Mouse (Mus musculus) small intestine, adult 2 months (tissue): ENCODE results near the gene Hrk. TPM values are rescaled to one million over a fixed set of nuclear protein-coding genes. Genes with fewer than 3 reads are reported as not detected.
A peak's percentile ranks its signal among the peaks of the same experiment; 100 is the strongest.

ENCODE experiments used
- H3K27ac ChIP-seq: fragments of 200-500 bp; 2 replicates; pipeline ENCODE4 v1.5.1; 2012; ENCODE audit warnings: low read depth, low read length, control low read depth, inconsistent platforms; ENCODE audit not compliant: insufficient read depth
- H3K27me3 ChIP-seq: fragments of 200-500 bp; 2 replicates; pipeline ENCODE4 v1.6.1; 2012; ENCODE audit warnings: mild to moderate bottlenecking, moderate library complexity, low read length, inconsistent platforms; ENCODE audit not compliant: control insufficient read depth, insufficient read depth
- H3K36me3 ChIP-seq: fragments of 200-500 bp; 2 replicates; pipeline ENCODE4 v1.6.1; 2012; ENCODE audit warnings: mild to moderate bottlenecking, low read length, control low read depth, inconsistent platforms; ENCODE audit not compliant: control insufficient read depth, insufficient read depth
- H3K4me1 ChIP-seq: fragments of 200-500 bp; 2 replicates; pipeline ENCODE4 v1.6.1; 2012; ENCODE audit warnings: low read length, inconsistent platforms, mixed read lengths; ENCODE audit not compliant: control insufficient read depth, insufficient read depth, insufficient read length
- H3K4me3 ChIP-seq: fragments of 200-500 bp; 2 replicates; pipeline ENCODE4 v1.5.1; 2012; ENCODE audit warnings: low read depth, mild to moderate bottlenecking, control low read depth, inconsistent platforms, low read length, moderate library complexity
- CTCF ChIP-seq: fragments of 200-500 bp; IDR thresholded peaks from 2 replicates; pipeline ENCODE4 v1.5.1; 2012; ENCODE audit warnings: low read depth, mild to moderate bottlenecking, control low read depth, inconsistent platforms, low read length, moderate library complexity, mixed read lengths; ENCODE audit not compliant: insufficient replicate concordance, insufficient read length; ENCODE audit errors: extremely low read depth
- POLR2A ChIP-seq: fragments of 200-500 bp; IDR thresholded peaks from 2 replicates; pipeline ENCODE4 v1.6.1; 2012; ENCODE audit warnings: low read depth, mild to moderate bottlenecking, control low read depth, inconsistent platforms, low read length, moderate library complexity
- WGBS: fragments of 180-500 bp; shearing (Covaris S2); methylation state at CpG from one replicate; pipeline ENCODE4 v1.1.7; 2018; 5-methylcytosine and 5-hydroxymethylcytosine counted together
- polyA plus RNA-seq: library from polyadenylated mRNA; depleted of rRNA; stranded (reverse); fragments of >200 nt; gene quantifications from 2 replicates; pipeline ENCODE4 v1.2.3, GENCODE M21; 2012

Gene Hrk
- polyA plus RNA-seq, 1 experiment = not detected

- 17% methylated on average over 4 of the region's 4 CpGs for WGBS
- no peaks in the 10 kb centered on the region; the same call in 1 of the 2 replicates for H3K36me3 ChIP-seq
- H3K4me1 ChIP-seq = no peaks in the 10 kb centered on the region
- TF ChIP-seq CTCF (no peak), POLR2A (no peak)
- no peak overlapping the region for H3K27ac ChIP-seq
- H3K4me3 ChIP-seq = no peak overlapping the region
- H3K27me3 ChIP-seq = no peaks in the 10 kb centered on the region
Measured at GRCm38 (mm10) chr5:118156976-118157375, 7.5 kb upstream of the Hrk start.

- no peak overlapping the region for H3K27ac ChIP-seq
- peaks cover 6% of the 10 kb centered on the region; the same call in 1 of the 2 replicates for H3K27me3 ChIP-seq
- H3K4me3 ChIP-seq = no peak overlapping the region
- 13% methylated on average over 4 of the region's 4 CpGs for WGBS
- no peaks in the 10 kb centered on the region for H3K4me1 ChIP-seq
- no peaks in the 10 kb centered on the region for H3K36me3 ChIP-seq
- no peak for TF ChIP-seq POLR2A
- TF ChIP-seq CTCF = no peak
Measured at GRCm38 (mm10) chr5:118160691-118161090, 3.8 kb upstream of the Hrk start.

DNA sequence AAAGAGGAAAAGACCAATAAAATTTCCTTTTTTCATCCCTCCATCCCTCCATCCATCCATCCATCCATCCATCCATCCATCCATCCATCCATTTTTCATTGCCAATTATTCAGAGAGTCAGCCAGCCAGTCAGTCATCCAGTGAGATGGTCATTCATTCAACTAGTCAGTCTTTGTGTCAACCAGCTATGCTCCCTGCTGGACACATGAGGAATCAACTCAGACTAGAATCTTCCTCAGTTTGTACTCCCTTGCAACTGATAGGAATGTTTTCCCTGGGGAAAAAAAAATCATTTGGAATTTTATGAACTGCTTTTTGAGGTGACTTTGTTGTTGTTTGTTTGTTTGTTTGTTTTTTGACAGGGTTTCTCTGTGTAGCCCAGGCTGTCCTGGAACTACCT lies 1.0 kb downstream of the Hrk start:
- Histone ChIP-seq H3K4me3 (no peak overlapping the region), H3K4me1 (0 out of 2 replicates have a peak, but pooled peaks cover 4% of the 10 kb centered on the region), H3K27ac (no peak overlapping the region), H3K27me3 (peaks cover 31% of the 10 kb centered on the region), H3K36me3 (no peaks in the 10 kb centered on the region)
- TF ChIP-seq CTCF (no peak), POLR2A (no peak)

DNA sequence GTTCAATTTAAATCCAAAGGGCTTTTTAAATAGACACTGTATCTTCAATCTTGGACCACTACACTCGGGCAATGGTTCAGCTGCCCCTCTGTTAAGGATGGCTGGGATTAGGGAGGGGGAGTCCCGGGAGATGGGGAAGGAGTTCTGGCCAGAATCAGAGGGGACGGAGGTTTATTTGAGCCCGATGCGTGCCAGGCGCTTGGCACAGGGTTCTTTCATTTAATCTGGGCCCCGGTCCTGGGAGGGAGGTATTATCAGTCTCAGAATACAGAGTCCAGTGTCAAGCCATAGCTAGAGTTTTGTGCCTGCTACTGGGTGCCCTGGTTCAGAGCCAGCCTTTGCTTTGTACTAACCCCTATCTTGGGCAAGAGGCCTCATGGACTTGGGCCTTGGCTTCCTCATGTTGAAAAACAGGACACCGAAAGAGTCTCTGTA lies 3.1 kb downstream of the Hrk start:
- no peak for TF ChIP-seq POLR2A
- TF ChIP-seq CTCF = no peak
- H3K4me3 ChIP-seq = no peak overlapping the region
- H3K36me3 ChIP-seq = no peaks in the 10 kb centered on the region
- 57% methylated on average over 8 of the region's 8 CpGs for WGBS
- no peak overlapping the region for H3K27ac ChIP-seq
- H3K27me3 ChIP-seq = peaks cover 53% of the 10 kb centered on the region
- H3K4me1 ChIP-seq = peaks cover 13% of the 10 kb centered on the region

GRCm38 (mm10) chr5:118169222-118170221 lies 5.1 kb downstream of the Hrk start:
- 6% methylated on average over 115 of the region's 117 CpGs for WGBS
- no peak overlapping the region for H3K27ac ChIP-seq
- TF ChIP-seq CTCF = no peak
- TF ChIP-seq POLR2A = no peak
- H3K4me1 ChIP-seq = peaks cover 13% of the 10 kb centered on the region
- no peaks in the 10 kb centered on the region for H3K36me3 ChIP-seq
- H3K4me3 ChIP-seq = peak overlapping the region; percentile 31
- H3K27me3 ChIP-seq = peaks cover 68% of the 10 kb centered on the region

DNA sequence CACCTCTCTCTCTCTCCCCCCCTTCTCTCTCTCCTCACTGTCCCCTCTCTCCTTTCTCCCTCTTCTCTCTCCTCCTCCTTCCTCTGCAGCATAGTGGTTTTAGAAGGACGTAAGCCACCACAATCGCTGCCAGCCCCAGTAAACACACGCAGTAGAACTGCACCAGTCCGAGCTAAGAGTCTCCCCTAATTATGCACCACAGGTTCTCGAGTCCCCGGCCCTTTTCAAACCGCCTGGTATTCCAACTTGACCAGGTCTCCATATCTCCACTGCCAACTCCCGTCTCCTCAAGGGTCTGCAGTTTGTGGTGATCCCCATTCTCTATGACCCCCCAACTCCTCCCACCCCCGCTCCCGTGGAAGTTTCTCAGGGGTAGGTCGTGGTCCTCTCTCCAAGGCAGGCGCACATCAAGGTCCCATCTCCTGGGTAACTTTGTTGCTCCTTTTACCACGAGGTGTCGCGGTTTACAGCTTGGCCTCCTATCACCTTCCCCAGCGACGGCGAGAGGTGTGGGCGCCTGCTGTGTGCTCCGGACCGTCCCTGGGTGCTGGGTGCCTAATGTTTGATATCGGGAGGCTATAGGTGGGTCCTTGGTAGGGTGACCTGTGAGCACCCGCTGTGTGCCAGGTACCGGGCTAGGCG lies 6.6 kb downstream of the Hrk start:
- Histone ChIP-seq H3K27ac (no peak overlapping the region), H3K4me1 (peaks cover 13% of the 10 kb centered on the region), H3K27me3 (peaks cover 74% of the 10 kb centered on the region), H3K4me3 (peak overlapping the region; percentile 13; the same call in 1 of the 2 replicates), H3K36me3 (no peaks in the 10 kb centered on the region)
- TF ChIP-seq POLR2A (no peak), CTCF (no peak)
- 3% methylated on average over 25 of the region's 25 CpGs for WGBS

DNA sequence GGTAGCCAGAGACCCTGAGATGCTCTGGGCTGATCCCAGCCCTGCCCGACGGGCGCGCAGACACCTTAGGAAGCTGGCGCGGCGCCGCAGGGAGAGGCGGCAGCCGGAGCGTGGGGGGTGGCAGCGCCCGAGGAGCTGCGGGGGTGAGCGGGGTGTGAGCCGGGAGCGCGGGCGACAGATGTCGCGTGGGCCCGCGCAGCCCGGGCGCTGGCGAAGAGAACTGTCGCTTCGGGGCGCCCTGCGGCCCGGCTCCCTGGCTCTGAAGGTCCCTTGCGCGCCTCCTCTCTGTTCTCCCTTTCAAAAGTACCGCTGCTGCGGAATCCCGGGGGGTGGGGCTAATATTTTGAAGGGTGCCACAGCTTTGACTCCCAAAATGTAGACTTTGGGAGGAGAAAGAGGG lies 7.2 kb downstream of the Hrk start:
- 1% methylated on average over 36 of the region's 36 CpGs for WGBS
- peak overlapping the region; percentile 64 for H3K4me3 ChIP-seq
- no peak overlapping the region for H3K27ac ChIP-seq
- peaks cover 13% of the 10 kb centered on the region for H3K4me1 ChIP-seq
- no peaks in the 10 kb centered on the region for H3K36me3 ChIP-seq
- TF ChIP-seq POLR2A (no peak), CTCF (no peak)
- H3K27me3 ChIP-seq = peaks cover 72% of the 10 kb centered on the region
